Mouse (Mus musculus): Measurements from ENCODE around the gene Cdh4. TPM values are rescaled to one million over a fixed set of nuclear protein-coding genes. Genes with fewer than 3 reads are reported as not detected.

Gene Cdh4
- total RNA-seq, 2 experiments from 2014 or later = 24.1 to 30.8 TPM

- intact Hi-C loops (cut with DNase I) = no loop called here
- DNase-seq (ENCODE audit: low spot score in 2 of 2) = no peak
Measured at GRCm38 (mm10) chr2:179459606-179460005, 17.4 kb downstream of the Cdh4 start.

- intact Hi-C loops (cut with DNase I) = no loop called here
- peak in 1 of 2 experiments; percentile 37 for DNase-seq (ENCODE audit: low spot score in 2 of 2)
Measured at GRCm38 (mm10) chr2:179463514-179463913, 21.3 kb downstream of the Cdh4 start.

- DNase-seq (ENCODE audit: low spot score in 2 of 2) = peak in 1 of 2 experiments; percentile 8
- intact Hi-C loops (cut with DNase I) = no loop called here
Measured at GRCm38 (mm10) chr2:179467839-179468445, 25.7 kb downstream of the Cdh4 start.

- no peak for DNase-seq (ENCODE audit: low spot score in 2 of 2)
- intact Hi-C loops (cut with DNase I) = no loop called here
Measured at GRCm38 (mm10) chr2:179476622-179477021, 34.4 kb downstream of the Cdh4 start.

GRCm38 (mm10) chr2:179480800-179481200, 38.6 kb downstream of the Cdh4 start:
- intact Hi-C loops (cut with DNase I) = no loop called here

DNA sequence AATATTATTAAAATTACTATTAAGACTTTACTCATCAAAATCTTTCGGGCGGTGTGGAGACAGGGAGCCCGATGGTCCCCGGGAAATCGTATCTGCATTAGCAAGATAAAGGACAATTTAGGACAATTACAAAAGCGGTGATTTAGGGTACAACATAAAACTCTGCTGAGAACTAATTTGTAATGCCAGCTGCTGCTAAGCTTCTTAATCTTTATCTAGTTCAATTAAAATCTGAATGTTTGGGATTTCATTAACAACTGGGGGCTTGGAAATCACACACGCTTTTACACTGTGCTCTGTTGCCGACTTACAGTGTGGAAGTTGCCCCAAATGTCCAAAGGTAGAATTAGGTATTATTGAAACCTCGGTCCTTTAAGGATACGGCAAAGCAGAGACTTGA, 39.1 kb downstream of the Cdh4 start:
- intact Hi-C loops (cut with DNase I) = no loop called here
- DNase-seq (ENCODE audit: low spot score in 2 of 2) = no peak

More at GRCm38 (mm10) chr2:179480800-179481200, 38.6 kb downstream of the Cdh4 start:
- DNase-seq (ENCODE audit: low spot score in 2 of 2) = no peak

DNA sequence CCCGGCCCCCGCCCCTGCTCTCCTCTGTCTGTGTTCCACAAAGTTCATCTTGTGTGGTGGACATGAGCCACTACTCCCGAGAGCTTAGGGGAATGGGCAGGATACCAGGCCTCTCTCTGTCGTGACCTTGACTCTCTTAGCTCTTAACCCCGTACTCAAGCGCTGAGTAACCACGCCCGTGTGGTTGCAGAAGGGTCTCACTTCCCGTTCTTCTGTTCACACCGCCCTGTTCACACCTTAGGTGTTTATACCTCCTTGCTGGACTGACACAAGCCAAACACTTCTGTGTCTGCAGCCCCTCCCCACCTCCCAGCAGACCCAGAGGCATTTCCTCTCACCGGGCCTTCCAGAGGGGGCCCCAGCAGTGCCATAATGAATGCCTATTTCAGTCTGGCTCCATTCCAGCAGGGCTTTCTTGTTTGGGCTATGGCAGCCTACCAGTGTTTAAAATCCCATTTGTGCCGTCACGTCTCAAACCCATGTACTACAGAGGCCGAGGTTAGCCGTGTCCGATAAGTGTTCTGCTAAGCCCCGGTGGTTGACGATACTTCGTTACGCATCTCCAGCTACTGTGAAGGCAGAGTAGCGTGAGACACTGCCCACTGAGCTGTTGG, 46.4 kb downstream of the Cdh4 start:
- intact Hi-C loops (cut with DNase I) = no loop called here
- DNase-seq (ENCODE audit: low spot score in 2 of 2) = no peak

GRCm38 (mm10) chr2:179491891-179492290, 49.7 kb downstream of the Cdh4 start:
- intact Hi-C loops (cut with DNase I) = no loop called here

DNA sequence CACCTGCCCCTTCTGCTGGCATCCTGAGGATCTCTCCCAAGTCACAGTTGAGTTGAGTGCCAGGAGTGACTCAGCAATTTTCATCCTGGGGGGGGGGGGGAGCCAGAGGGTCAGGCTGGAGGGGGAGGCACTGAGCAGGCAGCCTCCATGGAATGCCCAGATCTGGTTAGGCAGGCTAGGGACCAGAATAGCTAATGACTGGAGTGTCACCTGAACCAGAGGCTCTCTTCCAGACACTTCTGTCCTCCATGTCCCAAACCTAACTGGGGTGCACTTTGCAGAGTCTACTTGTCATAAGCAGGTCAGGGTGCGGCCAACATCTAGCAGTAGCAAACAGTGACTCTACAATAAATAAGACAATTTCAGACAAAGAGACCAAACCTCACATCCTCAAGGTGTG, 52.0 kb downstream of the Cdh4 start:
- no peak for DNase-seq (ENCODE audit: low spot score in 2 of 2)
- intact Hi-C loops (cut with DNase I) = no loop called here

More at GRCm38 (mm10) chr2:179491891-179492290, 49.7 kb downstream of the Cdh4 start:
- no peak for DNase-seq (ENCODE audit: low spot score in 2 of 2)

DNA sequence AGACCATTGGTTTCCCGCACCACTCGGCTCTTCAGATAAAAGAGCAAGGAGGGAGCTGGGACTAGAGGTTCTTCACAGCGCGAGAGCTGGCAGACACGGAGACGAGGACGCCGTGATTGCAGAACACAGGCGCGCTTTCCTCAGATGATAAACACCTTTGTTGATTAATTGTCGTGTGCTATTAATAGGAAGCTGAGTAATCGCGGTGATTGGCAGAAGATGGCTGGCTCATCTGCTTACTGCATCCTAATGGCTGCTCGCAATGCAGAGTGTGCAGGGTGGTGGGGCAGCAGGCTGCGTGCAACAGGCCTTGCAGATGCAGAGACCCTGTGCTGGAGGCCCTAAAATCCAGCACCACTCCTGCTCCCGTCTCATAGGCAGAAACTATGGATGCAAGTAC, 68.2 kb downstream of the Cdh4 start:
- no peak for DNase-seq (ENCODE audit: low spot score in 2 of 2)
- intact Hi-C loops (cut with DNase I) = no loop called here

DNA sequence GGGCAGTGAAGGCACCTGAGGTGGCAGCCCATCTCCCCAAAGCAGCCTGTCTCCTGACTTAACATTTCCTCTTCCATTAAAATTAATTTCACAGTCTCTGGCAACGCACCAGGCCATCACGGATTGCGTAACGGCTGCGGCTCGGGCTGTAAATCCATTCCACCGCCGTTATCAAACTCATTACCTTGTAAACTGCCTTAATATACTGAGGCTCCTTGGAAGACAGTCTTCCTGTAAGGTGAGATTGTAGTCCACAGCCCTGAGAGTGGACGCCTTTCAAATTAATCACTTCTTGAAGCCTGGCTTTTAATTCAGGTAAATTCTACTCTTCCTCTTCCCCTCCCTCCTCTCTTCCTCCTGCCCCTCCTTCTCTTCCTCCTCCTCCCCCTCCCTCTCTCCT, 74.3 kb downstream of the Cdh4 start:
- intact Hi-C loops (cut with DNase I) = no loop called here
- DNase-seq (ENCODE audit: low spot score in 2 of 2) = no peak

- DNase-seq (ENCODE audit: low spot score in 2 of 2) = no peak
- intact Hi-C loops (cut with DNase I) = no loop called here
Measured at GRCm38 (mm10) chr2:179518456-179519032, 76.3 kb downstream of the Cdh4 start.

DNA sequence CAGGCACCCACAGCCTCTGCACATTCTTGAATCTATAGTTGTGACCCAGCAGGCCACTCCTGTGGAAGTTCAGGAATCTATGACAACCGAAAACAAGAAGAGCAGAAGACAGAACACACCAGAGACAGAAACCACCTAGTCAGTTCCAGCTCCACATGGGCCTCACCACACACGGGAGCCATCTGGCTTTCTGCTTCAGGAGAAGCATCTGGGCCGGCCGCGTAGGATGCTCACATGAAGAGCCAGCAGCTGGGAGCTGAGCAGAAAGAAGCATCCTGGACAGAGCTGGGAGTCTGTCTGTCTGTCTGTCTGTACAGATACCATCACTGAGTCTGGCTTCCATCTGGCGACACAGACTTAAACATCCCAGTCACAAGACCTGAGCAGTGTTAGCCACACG, 76.9 kb downstream of the Cdh4 start:
- DNase-seq (ENCODE audit: low spot score in 2 of 2) = peak; percentile 47 to 64
- intact Hi-C loops (cut with DNase I) = no loop called here

GRCm38 (mm10) chr2:179519931-179520330, 77.7 kb downstream of the Cdh4 start:
- intact Hi-C loops (cut with DNase I) = no loop called here
- DNase-seq (ENCODE audit: low spot score in 2 of 2) = no peak

- intact Hi-C loops (cut with DNase I) = no loop called here
- no peak for DNase-seq (ENCODE audit: low spot score in 2 of 2)
Measured at GRCm38 (mm10) chr2:179520941-179521340, 78.7 kb downstream of the Cdh4 start.

DNA sequence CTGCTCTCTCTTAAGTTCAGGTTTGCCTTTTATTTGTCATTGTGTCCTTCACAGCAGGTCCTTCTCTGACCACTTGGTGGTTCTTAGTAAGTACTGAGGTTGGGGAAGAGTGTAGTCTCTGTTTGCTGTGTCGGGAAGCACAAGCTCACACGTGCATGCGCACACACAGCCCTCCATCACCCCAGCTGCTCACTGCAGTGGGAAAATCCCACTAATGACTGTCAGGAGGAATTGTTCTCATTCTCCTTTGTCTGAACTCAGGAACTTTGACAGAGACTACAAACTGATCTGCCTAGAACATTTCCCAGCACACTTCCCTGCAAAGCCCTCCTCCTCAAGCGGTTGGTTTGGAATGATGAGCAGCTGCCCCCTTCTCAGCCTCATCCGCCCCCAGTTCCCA, 79.2 kb downstream of the Cdh4 start:
- intact Hi-C loops (cut with DNase I) = no loop called here
- DNase-seq (ENCODE audit: low spot score in 2 of 2) = no peak

GRCm38 (mm10) chr2:179522141-179522540, 79.9 kb downstream of the Cdh4 start:
- intact Hi-C loops (cut with DNase I) = no loop called here
- DNase-seq (ENCODE audit: low spot score in 2 of 2) = no peak

DNA sequence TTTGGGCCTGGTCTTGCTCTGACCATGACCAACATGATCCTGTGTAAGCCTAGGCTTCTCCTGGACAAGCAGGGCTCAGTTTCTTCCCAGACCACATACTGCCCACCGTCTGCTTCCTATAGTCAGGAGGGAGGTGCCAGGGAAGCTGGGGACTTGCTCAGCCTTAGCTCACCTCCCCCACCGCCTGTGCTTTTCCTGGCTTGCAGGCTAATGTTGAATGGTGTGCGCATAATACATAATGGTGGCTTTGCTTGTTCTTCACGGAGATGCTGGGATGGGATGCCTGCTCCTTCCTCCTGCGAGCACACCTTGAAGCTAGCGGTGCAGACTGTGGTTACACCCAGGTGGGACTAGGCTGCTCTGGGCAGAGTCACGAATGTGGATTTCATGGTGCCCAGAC, 84.7 kb downstream of the Cdh4 start:
- no peak for DNase-seq (ENCODE audit: low spot score in 2 of 2)
- intact Hi-C loops (cut with DNase I) = no loop called here

DNA sequence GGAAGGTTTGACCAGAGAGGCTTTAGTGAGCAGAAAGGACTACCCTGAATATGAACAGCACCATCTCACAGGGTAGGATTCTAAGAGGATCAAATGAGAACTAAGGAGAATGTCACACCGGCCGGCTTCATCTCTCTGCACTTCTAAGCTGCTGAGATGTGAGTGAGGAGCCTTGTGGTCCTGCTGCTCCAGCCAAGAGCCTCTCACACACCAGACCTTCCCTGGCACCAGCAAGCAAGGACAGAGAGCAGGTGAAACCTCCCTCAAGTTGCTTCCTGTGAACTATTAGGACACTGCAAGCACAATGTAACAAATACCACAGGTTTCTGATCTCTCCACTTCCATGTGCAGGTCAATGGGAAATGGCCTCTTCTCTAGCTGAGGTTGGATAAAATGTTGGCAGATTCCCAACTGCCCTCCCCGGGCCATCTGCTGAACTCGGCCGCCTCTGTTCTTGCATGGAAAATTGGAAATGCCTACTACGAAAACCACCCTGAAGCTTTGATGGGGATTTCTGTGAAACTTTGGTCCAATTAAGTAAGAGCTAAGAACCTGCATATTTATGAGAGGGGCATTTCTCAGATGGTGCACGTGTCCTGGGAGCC, 88.3 kb downstream of the Cdh4 start:
- intact Hi-C loops (cut with DNase I) = no loop called here
- no peak for DNase-seq (ENCODE audit: low spot score in 2 of 2)

GRCm38 (mm10) chr2:179533196-179533595, 91.0 kb downstream of the Cdh4 start:
- intact Hi-C loops (cut with DNase I) = no loop called here
- DNase-seq (ENCODE audit: low spot score in 2 of 2) = no peak

GRCm38 (mm10) chr2:179533881-179534280, 91.7 kb downstream of the Cdh4 start:
- DNase-seq (ENCODE audit: low spot score in 2 of 2) = no peak
- intact Hi-C loops (cut with DNase I) = no loop called here

Data from left cerebral cortex, postnatal 25 days (tissue).